1 mouse cellular context compared by ENCODE assay signal in the genomic region with DNA sequence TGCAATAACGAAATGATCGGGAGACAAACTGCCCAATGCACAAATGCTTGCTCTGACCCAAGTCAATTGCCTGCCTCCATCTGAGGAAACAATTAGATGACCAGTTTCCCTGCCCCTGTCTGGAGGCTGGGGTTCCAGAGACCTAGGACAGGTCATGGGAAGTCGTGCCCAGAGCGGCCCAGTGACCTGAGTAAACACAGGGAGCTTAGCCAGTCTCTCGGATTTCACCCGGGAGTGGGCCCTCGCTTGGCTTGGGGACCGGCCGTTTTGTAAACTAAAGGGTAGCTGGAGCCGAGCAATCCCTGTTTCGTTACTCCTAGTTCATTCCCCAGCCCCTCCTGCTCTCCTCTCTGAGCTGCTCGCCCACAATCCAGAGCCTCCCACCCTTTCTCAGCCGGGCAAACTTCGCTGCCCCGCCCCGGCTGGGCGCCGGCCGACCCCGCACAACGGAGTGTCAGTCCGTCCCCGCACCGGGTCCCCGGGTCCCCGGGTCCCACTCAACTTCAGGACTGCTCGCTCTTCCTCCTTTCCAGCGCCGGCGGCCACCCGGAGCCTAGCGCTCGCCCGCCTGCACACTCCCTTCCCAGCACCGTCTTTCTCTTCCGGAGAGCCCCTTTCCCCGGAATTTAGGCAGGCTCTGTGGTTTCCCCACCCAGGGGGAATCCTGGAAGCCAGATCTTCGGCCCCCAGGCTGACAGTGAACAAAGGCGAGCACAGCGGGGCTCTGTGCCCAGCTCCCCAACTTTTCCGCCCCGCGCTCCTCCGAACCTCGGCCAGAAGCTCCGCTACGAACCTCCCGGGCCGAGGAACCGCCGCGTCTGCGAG.
A peak's percentile ranks its signal among the peaks of the same experiment; 100 is the strongest.
TF ChIP-seq lines count a peak whose summit lies in the region.

No protein-coding gene starts in this region.

TF ChIP-seq in CH12.LX, 34 proteins besides CTCF, POLR2A, EP300 and RAD21 (continued from another document):
- no peak for TF ChIP-seq BHLHE40 (IDR thresholded peaks at IDR 0.05; ENCODE audit: low read depth, low read length)
- no peak for TF ChIP-seq ZMIZ1 (IDR thresholded peaks at IDR 0.05; ENCODE audit: low read depth, low read length)
- TF ChIP-seq ELF1 (IDR thresholded peaks at IDR 0.05; ENCODE audit: low read depth, low read length) = peak; percentile 3; the same call in 1 of the 2 replicates
- no peak for TF ChIP-seq CHD2 (IDR thresholded peaks at IDR 0.05; ENCODE audit: low read length)
- no peak for TF ChIP-seq KAT2A (IDR thresholded peaks at IDR 0.05; ENCODE audit: insufficient replicate concordance, low read length)
- TF ChIP-seq SIN3A (IDR thresholded peaks at IDR 0.05; ENCODE audit: low read length) = peak; percentile 43; the same call in 1 of the 2 replicates
- TF ChIP-seq TCF12 (IDR thresholded peaks at IDR 0.05; ENCODE audit: low read depth, low read length) = 0 out of 2 replicates have a peak, but pooled peaks have one; percentile 9
- TF ChIP-seq IRF4 (IDR thresholded peaks at IDR 0.05; ENCODE audit: low read depth, low read length) = no peak
- no peak for TF ChIP-seq USF1 (IDR thresholded peaks at IDR 0.05; ENCODE audit: low read depth, low read length)
- no peak for TF ChIP-seq JUN (IDR thresholded peaks at IDR 0.05; ENCODE audit: insufficient read depth, low read depth, low read length)
- no peak; the same call in 1 of the 2 replicates for TF ChIP-seq NELFE (IDR thresholded peaks at IDR 0.05; ENCODE audit: low read depth, low read length)
TF ChIP-seq in CH12.LX: peak in this region for 4.
